Mouse (Mus musculus) C2C12 (cell line): ENCODE measurements around the gene Plk5. TPM values are rescaled to one million over a fixed set of nuclear protein-coding genes. Genes with fewer than 3 reads are reported as not detected.

Experiments used
- H3K27me3 ChIP-seq: one replicate; pipeline ENCODE4 v1.6.1; 2011; ENCODE audit not compliant: control insufficient read depth, insufficient read depth, insufficient read length
- H3K36me3 ChIP-seq: one replicate; pipeline ENCODE4 v1.6.1; 2011; ENCODE audit not compliant: control insufficient read depth, insufficient read depth
- H3K4me3 ChIP-seq: one replicate; pipeline ENCODE4 v1.5.1; 2011; ENCODE audit warnings: mild to moderate bottlenecking, control low read depth; ENCODE audit not compliant: poor library complexity, insufficient read depth, severe bottlenecking
- H3K79me2 ChIP-seq: one replicate; pipeline ENCODE4 v1.6.1; 2011; ENCODE audit not compliant: control insufficient read depth, insufficient read depth
- H3K79me3 ChIP-seq: one replicate; pipeline ENCODE4 v1.6.1; 2011; ENCODE audit warnings: low read depth, control low read depth
- H3ac ChIP-seq: one replicate; pipeline ENCODE3; 2011; ENCODE audit warnings: low read depth; ENCODE audit not compliant: control insufficient read depth, insufficient read length
- CEBPB ChIP-seq: IDR thresholded peaks from one replicate; pipeline ENCODE4 v1.6.1; 2011; ENCODE audit warnings: low read depth, mild to moderate bottlenecking, control low read depth, moderate library complexity
- CTCF ChIP-seq: IDR thresholded peaks from one replicate; pipeline ENCODE4 v1.5.1; 2011; ENCODE audit not compliant: control insufficient read depth, insufficient read depth, insufficient read length
- FOSL1 ChIP-seq: IDR thresholded peaks from one replicate; pipeline ENCODE4 v1.8.0; 2011; ENCODE audit warnings: mild to moderate bottlenecking, low read length; ENCODE audit not compliant: poor library complexity, insufficient read depth, severe bottlenecking
- MAX ChIP-seq: IDR thresholded peaks from one replicate; pipeline ENCODE4 v1.6.1; 2011; ENCODE audit warnings: mild to moderate bottlenecking, control low read depth
- MYOD1 ChIP-seq: IDR thresholded peaks from one replicate; pipeline ENCODE4 v1.6.1; 2011; ENCODE audit warnings: low read depth; ENCODE audit not compliant: control insufficient read depth, insufficient read length
- MYOG ChIP-seq: IDR thresholded peaks from one replicate; pipeline ENCODE4 v1.6.1; 2011; ENCODE audit not compliant: control insufficient read depth, insufficient read length; ENCODE audit errors: extremely low read depth
- USF1 ChIP-seq: IDR thresholded peaks from one replicate; pipeline ENCODE4 v1.6.1; 2011; ENCODE audit warnings: low read depth, mild to moderate bottlenecking, control low read depth, moderate library complexity
- long read RNA-seq, 2 experiments: library from polyadenylated mRNA; unstranded; transcript quantifications; one replicate each; pipeline ENCODE4 v2.0.0; 2019 to 2020
- polyA plus RNA-seq: library from polyadenylated mRNA; unstranded; fragments of >200 nt; fragmentation: generic; extraction: Trizol; gene quantifications from one replicate; pipeline ENCODE4 v1.2.1, GENCODE M21; 2012; ENCODE audit warnings: missing spikeins

The Plk5 gene
- not detected for polyA plus RNA-seq
- long read RNA-seq, experiment 1, result 0 reads
- long read RNA-seq, experiment 2, result 0 reads

DNA sequence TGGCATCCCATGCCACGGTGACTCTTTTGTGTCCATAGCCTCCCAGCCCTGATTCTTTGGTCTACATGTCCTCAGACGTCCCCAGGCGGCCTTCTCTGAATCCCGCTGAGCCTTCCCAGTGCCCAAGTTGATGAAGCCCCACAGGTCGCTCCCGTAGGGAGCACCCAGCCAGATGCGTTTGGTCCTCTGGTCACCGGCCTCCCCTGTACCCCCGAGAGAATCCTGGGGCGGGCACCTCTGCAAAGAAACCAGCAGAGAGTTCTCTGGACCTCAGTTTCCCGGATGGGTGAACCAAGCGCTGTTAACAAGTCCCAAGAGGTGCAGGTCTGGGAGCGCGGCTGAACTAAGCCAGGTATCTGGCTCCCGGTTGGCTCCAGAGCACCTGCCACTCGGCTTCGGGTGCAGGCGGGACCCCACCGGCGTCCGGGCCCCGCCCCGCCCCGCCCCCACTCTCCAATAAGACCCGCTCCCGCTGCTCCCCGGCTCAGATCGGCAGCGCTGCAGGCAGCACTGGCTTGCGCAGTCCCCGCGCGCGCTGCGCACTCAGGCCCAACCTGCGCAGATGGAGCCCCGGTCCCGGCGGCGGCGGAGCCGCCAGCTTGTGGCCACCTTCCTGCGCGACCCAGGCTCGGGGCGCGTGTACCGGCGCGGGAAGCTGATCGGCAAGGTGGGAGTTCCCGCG lies at the start of gene Plk5:
TSS of gene Plk5 (plus strand) at position 459 of the 682 bp plus-strand sequence.
- TF ChIP-seq MYOD1 (no peak), CTCF (no peak), MYOG (no peak), MAX (no peak), CEBPB (no peak), FOSL1 (no peak)
- Histone ChIP-seq H3K4me3 (no peak within 1 kb of the TSS), H3K27me3 (peaks cover 56% of the 10 kb centered on the region)

DNA sequence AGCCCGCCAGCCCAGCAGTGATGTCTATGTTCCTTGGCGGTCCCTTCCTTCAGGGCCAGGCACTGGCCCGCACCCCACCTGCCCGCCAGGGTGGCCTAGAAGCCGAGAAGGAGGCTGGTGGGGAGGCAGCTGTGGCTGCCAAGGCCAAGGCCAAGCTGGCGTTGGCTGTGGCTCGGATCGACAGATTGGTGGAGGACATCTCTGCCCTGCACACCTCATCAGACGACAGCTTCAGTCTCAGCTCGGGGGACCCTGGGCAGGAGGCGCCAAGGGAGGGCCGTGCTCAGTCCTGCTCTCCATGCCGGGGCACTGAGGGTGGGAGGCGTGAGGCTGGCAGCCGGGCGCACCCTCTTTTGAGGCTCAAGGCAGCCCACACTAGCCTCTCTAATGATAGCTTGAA lies 44.7 kb upstream of the Plk5 start:
- TF ChIP-seq CEBPB (no peak), MYOD1 (no peak), USF1 (no peak), MAX (no peak), MYOG (no peak), FOSL1 (no peak), CTCF (no peak)
- H3K79me3 ChIP-seq, result no peaks in the 10 kb centered on the region
- no peak overlapping the region for H3K4me3 ChIP-seq
- peaks cover 37% of the 10 kb centered on the region for H3K27me3 ChIP-seq
- H3ac ChIP-seq, result no peak overlapping the region
- no peaks in the 10 kb centered on the region for H3K79me2 ChIP-seq
- H3K36me3 ChIP-seq, result no peaks in the 10 kb centered on the region

More for the DNA sequence above, at the start of gene Plk5:
- Histone ChIP-seq H3ac (no peak within 1 kb of the TSS), H3K79me2 (no peaks in the 10 kb centered on the region), H3K79me3 (no peaks in the 10 kb centered on the region), H3K36me3 (no peaks in the 10 kb centered on the region)

DNA sequence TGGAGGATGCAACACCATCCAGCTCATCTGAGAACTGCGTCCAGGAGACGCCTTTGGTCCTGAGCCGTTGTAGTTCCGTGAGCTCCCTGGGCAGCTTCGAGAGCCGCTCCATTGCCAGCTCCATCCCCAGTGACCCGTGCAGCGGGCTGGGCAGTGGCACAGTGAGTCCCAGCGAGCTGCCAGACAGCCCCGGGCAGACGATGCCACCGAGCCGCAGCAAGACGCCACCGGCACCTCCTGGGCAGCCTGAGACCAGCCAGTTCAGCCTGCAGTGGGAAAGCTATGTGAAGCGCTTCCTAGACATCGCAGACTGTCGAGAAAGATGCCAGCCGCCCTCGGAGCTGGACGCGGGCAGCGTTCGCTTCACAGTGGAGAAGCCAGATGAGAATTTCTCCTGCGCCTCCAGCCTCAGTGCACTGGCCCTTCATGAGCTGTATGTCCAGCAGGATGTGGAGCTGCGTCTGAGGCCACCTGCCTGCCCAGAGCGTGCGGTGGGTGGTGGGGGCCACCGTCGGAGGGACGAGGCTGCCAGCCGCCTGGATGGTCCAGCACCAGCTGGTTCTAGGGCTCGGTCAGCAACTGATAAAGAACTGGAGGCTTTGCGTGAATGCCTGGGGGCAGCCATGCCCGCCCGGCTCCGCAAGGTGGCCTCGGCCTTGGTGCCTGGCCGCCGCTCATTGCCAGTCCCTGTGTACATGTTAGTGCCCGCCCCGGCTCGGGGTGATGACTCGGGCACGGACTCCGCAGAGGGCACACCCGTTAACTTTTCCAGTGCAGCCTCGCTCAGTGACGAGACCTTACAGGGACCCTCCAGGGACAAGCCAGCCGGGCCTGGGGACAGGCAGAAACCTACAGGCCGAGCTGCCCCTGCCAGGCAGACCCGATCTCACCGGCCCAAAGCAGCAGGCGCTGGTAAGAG lies 43.4 kb upstream of the Plk5 start:
- Histone ChIP-seq H3K36me3 (no peaks in the 10 kb centered on the region), H3K27me3 (peaks cover 25% of the 10 kb centered on the region), H3ac (no peak overlapping the region), H3K79me2 (no peaks in the 10 kb centered on the region), H3K79me3 (no peaks in the 10 kb centered on the region), H3K4me3 (no peak overlapping the region)
- TF ChIP-seq MYOD1, result no peak
- TF ChIP-seq USF1, result no peak

DNA sequence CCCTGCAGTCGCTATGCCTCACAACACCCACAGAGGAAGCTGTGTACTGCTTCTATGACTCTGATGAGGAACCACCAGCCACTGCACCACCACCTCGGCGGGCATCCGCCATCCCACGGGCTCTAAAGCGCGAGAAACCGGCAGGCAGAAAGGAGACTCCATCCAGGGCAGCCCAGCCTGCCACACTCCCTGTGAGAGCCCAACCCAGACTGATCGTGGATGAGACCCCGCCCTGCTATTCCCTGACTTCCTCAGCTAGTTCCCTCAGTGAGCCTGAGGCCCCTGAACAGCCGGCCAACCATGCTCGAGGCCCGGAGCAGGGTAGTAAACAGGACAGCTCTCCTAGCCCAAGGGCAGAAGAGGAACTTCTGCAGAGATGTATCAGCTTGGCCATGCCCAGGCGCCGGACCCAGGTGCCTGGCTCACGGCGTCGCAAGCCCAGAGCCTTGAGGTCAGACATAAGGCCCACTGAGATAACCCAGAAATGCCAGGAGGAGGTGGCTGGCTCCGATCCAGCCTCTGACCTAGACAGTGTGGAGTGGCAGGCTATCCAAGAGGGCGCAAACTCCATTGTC lies 42.5 kb upstream of the Plk5 start:
- H3K36me3 ChIP-seq, result no peaks in the 10 kb centered on the region
- H3K4me3 ChIP-seq, result no peak overlapping the region
- peaks cover 23% of the 10 kb centered on the region for H3K27me3 ChIP-seq
- H3K79me2 ChIP-seq, result peaks cover 7% of the 10 kb centered on the region
- H3ac ChIP-seq, result no peak overlapping the region
- TF ChIP-seq CEBPB (no peak), CTCF (no peak), MYOG (no peak), USF1 (no peak), FOSL1 (no peak), MAX (no peak), MYOD1 (no peak)
- no peaks in the 10 kb centered on the region for H3K79me3 ChIP-seq

DNA sequence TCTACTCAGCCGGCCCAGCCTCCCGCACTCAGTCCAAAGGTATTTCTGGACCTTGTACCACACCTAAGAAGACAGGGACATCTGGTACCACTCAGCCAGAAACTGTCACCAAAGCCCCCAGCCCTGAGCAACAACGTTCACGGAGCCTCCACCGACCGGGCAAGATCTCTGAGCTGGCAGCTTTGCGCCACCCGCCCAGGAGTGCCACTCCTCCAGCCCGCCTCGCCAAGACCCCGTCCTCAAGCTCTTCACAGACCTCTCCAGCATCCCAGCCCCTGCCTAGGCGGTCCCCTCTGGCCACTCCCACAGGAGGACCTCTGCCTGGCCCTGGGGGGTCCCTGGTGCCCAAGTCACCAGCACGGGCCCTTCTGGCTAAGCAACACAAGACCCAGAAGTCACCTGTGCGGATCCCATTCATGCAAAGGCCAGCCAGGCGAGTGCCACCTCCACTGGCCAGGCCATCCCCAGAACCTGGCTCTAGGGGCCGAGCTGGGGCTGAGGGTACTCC lies 41.7 kb upstream of the Plk5 start:
- no peak overlapping the region for H3K4me3 ChIP-seq
- TF ChIP-seq CEBPB, result no peak
- TF ChIP-seq MYOD1, result no peak
- TF ChIP-seq FOSL1, result no peak
- TF ChIP-seq MAX, result no peak
- no peak for TF ChIP-seq USF1
- no peak for TF ChIP-seq CTCF
- TF ChIP-seq MYOG, result no peak
- no peak overlapping the region for H3ac ChIP-seq
- peaks cover 16% of the 10 kb centered on the region for H3K79me2 ChIP-seq
- H3K36me3 ChIP-seq, result peaks cover 6% of the 10 kb centered on the region
- peaks cover 15% of the 10 kb centered on the region for H3K27me3 ChIP-seq
- H3K79me3 ChIP-seq, result peaks cover 7% of the 10 kb centered on the region
